Mouse (Mus musculus): ENCODE data around the gene Gm11639.
"Not testable (repeated sequence)": the region's sequence is repeated elsewhere in the genome, so short reads cannot be mapped to it uniquely, and the experiment has no call there.

Gm11639 gene

DNA sequence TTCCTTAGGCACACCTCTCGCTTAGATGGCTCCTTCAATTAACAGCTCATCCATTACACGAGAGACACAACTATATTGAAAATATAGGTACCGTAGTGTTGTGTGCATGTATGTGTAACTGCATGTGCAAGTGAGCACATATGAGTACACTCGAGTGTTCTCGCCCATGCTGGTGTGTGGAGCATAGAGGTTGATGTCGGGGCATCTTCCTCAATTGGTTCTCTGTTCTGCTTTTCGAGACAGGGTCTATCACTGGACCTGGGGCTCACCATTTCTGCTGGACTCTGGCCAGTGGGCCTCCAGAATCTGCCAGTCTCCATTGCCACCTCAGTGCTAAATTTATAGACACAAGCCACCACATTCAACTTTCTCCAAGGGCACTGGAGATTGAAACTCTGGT is 432.3 kb downstream of the Gm11639 start:
- no peak for DNase-seq (ENCODE audit: low read depth)

DNA sequence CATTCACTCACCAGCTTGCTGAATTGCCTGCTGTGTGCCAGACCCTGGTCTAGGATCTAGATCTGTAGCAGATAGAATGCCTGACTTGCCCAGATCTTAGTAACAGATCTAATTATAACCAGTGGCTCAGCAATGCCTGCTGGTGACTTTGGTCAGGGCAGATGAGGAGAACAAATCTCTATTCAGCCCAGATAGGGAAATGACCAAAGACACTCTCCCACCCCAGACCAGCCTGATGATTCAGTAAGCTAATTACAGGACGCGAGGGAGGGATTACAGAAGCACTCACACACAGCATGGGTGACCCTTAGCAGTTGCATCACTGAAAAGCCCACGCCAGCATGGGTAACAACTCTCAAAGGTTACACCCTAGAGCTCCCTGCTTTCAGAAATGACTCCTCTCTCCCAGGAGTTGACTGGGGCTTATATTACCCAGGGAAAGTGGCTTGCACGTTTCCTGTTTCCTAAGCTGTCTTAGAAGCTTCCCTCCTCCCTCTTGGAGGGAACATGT is 435.1 kb downstream of the Gm11639 start:
- no peak for DNase-seq (ENCODE audit: low read depth)

DNA sequence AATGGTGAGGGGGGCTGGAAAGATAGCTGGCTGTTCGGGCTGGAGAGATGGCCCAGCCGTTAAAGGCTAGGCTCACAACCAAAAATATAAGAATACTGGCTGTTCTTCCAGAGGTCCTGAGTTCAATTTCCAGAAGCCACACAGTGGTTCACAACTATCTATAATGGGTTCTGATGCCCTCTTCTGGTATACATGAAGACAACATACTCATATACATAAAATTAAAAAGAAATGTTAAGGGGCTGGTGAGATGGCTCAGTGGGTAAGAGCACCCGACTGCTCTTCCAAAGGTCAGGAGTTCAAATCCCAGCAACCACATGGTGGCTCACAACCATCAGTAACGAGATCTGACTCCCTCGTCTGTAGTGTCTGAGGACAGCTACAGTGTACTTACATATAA is 436.3 kb downstream of the Gm11639 start:
- not testable (repeated sequence) for DNase-seq (ENCODE audit: low read depth)

DNA sequence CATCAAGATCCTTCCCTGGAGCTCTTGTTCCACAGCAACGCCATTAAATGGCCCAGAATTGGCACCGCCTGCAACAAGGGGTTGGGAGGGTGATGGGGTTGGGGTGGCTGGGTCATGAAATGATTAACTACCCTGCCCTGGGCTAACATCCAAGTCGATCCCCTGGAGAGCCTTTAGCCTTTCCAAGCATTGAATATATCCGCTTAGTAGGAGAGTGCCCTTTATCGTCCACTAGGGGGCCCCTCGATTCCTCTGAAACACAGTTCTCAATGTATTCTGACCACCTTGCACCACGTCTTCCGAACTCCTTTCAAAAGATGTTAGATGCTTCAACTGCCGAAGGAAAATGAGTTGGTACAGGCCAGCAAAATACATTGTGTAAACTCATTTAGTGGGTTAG is 438.5 kb downstream of the Gm11639 start:
- peak; percentile 84 for DNase-seq (ENCODE audit: low read depth)

DNA sequence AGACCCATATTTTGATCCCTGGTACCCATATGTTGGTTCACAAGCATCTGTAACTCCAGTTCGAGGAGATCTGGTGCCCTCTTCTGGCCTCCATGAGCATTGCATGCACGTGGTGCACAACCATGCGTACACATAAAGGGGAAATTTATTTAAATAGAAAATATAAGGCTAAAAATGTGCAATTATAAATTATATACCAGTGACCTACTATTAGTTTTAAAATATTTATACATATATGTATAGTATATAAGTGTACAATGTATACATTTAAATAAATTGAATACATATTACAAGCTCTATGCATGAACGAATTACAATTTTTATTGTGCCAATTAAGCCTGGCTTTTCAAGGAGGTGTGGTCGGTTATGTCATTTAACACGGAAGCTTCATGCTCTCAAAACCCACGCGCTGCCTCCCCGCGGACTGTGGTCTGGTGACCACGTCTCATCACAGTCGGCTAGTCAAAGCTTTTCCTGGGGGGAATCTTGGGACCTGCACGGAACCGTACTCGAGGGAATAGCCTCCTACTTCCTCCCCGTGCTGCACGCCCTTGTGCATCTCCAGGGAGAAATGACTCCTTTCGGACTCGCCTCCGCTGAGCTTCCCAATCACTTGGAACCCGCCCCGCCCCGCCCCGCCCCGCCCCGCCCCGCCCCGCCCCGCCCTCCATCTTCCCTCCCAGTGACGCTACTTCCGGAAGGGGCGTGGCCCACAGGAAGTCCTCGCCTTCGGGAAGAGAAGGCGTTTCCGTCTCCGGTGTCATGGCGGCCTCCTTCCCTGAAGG is 440.4 kb downstream of the Gm11639 start, which contains the start of gene Mettl2:
Gene Mettl2 (plus strand): TSS at position 691 of the 785 bp plus-strand sequence.
- peak; percentile 93 for DNase-seq (ENCODE audit: low read depth)

DNA sequence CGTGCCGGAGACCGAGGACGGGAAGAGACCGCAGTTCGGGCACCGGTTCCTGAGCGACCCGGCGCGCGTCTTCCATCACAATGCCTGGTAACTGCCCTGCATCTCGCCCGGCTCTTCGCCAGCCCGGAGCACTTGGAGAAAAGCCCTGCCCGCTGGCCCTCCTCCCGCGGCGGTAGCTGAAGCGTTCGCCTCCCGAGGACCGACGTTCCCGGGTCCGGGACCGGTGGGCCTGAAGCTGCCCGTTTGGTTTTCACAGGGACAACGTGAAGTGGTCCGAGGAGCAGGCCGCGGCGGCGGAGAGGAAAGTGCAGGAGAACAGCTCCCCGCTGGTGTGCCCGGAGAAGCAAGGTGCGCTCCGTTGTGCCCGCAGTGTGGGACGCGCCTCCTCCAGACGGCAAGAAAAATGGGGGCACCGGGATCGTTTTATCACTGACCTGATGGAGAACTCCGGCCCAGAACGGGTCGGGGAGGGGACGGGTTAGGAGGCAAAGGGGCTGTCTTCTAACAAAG is 441.1 kb downstream of the Gm11639 start:
- no peak for DNase-seq (ENCODE audit: low read depth)

DNA sequence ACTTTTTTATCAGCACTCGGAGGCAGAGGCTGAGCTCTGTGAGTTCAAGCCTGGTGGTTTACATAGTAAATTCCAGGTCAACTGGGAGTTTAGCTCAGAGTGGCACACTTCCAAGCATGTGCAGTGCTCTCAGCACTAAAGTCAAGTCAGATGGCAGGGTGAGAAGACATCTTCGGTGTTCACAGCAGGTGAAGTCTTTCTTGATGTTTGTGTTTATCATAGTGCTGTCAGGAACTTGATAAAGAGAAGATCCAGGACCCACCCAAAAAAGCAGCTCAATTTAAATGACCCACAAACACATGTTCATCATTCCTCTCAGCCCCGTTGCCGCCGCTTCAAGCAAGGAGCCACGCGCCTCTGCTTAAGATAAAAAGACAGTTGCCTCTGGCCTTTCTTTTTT is 450.2 kb downstream of the Gm11639 start:
- DNase-seq (ENCODE audit: low read depth): no peak

DNA sequence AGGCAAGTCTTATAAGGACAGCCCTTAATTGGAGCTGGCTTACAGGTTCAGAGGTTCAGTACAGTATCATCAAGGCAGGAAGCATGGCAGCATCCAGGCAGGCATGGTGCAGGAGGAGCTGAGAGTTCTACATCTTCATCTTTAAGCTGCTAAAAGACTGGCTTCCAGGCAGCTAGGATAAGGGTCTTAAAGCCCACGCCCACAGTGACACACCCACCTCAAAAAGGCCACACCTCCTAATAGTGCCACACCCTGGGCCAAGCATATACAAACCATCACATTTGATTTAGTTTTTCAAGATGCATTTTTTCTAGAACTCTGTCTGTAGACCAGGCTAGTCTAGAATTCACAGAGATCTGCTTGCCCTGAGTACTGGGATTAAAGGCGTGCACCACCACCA is 451.7 kb downstream of the Gm11639 start:
- not testable (repeated sequence) for DNase-seq (ENCODE audit: low read depth)

DNA sequence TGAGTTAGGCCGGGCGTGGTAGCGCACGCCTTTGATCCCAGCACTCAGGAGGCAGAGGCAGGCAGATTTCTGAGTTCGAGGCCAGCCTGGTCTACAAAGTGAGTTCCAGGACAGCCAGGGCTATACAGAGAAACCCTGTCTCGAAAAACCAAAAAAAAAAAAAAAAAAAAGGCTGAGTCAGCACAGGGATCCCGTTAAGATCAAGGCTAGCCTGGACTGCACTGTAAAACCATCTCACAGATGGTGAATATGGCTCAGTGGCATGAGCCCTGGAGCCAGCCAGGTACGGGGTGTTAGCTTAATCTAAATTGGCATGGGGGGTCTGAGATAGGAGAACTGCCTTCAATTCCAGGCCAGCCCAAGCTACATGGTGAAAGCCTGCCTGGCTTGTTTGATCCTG is 455.0 kb downstream of the Gm11639 start:
- not testable (repeated sequence) for DNase-seq (ENCODE audit: low read depth)

DNA sequence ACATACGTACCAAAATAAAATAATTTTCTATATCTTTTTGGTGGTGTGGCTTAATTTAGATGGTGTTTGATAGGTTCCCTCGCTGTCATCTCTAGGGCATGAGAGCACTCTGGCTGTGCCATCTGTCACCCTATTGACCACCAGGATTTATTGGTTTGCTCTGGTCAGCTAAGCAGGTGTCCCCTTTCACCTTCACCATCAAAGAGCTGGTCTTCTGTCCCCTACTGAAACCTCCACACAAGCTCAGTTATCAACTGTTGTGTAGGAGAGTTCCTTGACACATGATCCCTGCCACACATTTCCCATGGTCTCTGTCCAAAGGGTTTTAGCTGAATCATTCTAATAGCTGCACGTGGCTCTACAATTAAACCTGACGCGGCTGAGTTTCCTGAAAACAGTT is 455.6 kb downstream of the Gm11639 start:
- DNase-seq (ENCODE audit: low read depth): no peak

DNA sequence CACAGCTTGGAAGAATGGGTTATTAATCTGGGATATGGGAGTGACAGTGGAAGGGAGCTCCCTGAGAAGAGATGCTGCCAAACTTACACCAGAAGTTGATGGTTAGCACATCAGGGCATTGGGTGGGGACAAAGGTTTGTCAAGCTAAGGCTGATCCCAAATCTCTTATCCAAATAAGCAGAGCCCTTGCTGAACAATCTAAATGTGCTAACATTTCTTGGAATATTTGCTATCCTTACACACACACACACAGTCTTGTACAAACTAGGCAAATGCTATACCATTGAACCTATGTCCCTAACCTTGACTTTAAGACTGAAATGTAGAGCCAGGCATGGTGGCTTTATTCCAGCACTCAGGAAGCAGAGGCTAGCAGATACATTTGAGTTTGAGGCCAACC is 458.1 kb downstream of the Gm11639 start:
- no peak for DNase-seq (ENCODE audit: low read depth)

DNA sequence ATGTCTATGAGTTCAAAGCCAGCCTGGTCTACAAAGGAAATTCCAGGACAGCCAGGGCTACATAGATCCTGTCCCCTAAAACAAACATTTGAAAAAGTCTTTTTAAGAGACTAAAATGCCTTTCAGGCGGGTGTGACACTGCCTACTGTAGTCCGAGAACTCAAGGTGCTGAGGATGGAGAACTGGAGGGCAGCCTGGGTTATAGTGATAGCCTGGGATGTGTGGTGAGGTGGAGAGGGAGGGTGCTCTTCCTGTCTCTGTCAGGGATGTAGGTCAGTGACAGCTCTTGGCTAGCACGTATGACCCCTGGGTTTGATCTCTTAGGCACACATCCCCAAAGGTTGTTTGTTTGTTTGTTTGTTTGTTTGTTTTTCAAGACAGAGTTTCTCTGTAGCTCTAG is 458.6 kb downstream of the Gm11639 start:
- no peak for DNase-seq (ENCODE audit: low read depth)

DNA sequence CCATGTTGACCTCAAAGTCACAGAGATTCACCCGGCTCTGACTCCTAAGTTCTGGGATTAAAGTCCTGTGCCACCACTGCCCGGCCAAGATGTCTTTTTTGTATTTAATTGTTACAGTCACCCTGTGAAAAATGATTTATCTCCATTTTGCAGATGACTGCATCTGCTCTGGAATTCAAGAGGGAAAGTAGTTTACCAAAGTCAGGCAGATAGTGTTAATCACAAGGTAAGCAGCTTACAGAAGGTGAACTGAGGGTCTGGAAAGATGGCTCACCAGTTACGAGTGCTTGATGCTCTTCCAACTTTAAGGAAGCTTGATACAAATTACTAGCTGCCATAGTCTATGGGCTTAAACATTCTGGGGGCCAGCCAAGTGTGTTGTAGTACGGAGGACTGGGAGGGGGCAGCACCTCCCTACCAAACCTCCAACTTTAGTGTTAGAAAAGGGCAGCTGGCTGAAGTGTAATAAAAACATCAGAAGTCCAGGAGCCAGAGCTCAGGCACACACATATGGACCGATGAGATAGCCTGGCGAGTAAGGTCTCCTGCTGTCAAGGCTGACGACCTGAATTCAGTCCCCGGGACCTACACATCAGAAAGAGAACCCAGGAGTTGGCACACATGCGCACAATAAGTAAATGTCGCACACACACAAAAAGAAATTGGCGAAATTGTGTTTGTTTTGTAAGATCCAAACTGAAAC is 459.2 kb downstream of the Gm11639 start:
- DNase-seq (ENCODE audit: low read depth): no peak

DNA sequence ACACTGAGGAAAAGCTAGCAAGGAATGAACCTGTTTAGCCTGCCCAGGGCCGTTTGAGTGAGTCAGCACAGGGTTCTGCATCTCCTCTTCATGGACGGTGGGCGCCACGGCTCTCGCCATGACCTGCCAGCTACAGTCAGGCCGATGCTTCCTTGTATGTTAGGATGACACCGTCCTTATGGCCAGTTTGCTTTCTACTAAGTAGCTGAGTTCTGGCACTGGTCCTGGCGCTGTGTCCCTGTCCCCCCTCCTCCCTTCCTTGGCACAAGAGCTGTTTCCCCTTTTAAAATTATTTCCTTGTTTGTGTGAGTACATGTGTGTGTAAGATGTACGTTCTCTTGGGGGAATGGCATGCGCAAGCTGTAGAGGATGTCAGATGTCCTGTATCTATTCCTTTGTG is 459.7 kb downstream of the Gm11639 start:
- DNase-seq (ENCODE audit: low read depth): no peak

DNA sequence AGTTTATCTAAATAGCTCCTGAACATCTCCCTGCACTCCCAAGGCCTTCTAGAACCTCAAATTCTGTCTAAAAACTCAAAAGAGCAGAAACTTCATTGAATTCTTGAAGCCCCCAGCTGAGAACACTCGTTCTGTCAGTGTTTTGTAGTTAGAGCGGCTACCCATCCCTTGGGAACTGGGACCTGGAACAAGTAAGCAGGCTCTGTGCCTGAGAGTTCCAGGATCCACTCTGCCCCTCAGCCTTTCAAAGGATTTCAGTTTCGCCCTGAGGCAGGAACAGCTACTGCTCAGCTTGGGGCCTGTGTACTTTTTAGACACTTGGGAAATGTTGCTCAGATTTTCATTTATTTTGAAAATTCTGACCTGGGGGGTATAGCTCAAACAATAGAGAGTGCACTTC is 461.1 kb downstream of the Gm11639 start, which contains the start of gene Gm10842:
Gene Gm10842 (plus strand): TSS at position 301 of the 400 bp plus-strand sequence.
- no peak for DNase-seq (ENCODE audit: low read depth)

DNA sequence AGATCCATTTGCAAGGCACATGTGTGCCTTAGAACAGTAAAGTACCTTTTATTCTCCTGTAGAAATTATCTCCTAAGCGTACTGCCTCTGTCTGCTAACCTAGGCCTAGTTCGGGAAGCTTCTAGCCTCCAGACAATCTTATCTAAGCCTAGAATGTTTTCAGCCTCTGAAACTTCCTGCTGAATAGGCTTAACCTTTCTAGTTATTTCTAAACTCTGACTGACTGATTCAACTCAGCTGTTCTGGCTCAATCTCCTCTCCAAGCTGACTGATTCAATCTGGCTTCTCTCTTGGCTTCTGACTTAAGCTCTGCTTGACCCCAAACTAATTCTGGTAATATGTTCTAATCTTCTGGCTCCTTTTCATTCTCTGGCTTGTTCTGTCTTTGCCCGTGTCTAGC is 463.8 kb downstream of the Gm11639 start:
- DNase-seq (ENCODE audit: low read depth): no peak

DNA sequence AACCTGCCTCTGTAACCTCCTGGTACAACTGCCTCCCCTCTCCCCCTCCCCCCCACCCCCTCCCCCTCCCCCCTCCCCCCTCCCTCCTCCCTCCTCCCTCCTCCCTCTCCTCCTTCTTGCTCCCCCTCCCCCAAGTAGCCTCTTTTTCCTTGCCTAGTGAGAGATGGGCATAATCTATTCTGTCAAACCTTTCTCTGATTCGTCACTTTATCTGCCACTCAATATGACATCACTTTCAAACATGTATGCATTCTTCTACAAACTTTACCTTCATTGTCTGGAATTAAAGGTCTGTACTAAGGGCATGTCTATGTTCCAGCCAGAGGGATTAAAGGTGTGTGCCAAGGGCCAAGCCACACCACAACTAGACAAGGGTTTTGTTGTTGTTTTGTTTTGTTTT is 464.3 kb downstream of the Gm11639 start:
- peak; percentile 52 for DNase-seq (ENCODE audit: low read depth)

DNA sequence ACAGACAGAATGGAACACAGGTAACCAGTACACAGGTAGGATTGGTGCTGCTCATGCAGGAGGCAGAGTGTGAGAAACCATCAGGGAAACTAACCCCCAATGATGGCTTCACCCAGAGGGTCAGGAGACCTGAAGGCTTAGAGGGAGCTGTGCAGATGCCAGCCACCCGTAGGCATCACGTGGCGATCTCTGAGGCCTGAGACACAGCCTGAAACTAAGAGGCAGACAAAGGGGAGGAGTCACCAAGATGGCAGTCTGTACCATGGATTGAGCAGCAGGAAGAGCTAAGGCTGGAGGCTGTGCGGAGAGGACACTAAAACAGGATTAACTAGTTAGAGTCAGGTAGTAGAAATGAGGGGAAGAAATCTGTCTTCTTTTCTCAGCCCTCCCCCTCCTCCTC is 465.2 kb downstream of the Gm11639 start:
- peak; percentile 21 for DNase-seq (ENCODE audit: low read depth)

DNA sequence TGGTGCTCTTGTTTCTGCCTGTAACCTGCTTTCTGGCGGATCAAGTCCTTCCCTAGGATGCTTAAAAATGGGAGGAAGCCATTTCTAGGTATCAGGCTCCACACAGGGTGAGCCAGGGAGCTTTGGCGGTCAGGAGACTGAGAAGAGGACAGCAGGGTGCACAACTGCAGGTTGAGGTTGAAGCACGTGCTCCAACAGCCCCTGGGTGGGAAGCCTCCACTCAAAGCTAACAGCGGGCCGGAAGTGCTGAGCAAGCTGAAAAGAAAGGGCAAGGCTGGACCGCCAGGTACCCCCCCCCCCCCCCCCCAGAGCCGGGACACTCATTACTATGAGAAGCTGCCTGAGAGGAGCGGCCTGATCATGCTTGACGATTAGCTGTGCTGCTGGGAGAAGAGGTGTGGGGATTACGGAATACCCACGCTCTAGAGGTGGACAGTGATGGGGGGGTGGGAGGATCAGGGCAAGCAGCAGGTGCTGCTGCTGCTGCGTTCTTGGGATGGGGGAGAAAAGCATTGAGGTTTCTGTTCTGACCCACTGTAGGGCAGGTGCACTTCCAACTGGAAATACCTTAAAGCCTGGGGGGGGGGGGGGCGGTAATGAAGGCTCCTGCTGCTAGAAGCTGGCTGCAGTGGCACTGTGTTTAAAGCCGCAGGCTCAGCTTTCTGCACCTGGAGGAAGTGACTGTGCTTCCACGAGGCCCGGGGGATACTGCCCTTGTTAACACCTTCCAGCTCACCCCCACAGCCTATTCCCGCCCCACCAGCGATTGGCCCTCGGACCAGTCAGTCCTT is 465.9 kb downstream of the Gm11639 start:
- peak; percentile 47 for DNase-seq (ENCODE audit: low read depth)

DNA sequence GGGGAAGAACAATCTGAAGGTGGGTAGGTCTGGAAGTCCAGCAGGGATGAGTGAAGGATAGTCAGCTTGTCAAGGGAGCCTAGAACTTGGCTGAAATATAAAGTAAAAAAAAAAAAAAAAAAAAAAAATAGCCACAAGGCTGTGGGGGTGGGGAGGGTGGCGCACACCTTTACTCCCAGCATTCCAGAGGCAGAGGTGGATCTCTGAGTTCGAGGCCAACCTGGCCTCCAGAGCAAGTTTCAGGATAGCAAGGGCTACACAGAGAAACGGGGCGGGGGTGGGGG is 466.5 kb downstream of the Gm11639 start:
- no peak for DNase-seq (ENCODE audit: low read depth)

DNA sequence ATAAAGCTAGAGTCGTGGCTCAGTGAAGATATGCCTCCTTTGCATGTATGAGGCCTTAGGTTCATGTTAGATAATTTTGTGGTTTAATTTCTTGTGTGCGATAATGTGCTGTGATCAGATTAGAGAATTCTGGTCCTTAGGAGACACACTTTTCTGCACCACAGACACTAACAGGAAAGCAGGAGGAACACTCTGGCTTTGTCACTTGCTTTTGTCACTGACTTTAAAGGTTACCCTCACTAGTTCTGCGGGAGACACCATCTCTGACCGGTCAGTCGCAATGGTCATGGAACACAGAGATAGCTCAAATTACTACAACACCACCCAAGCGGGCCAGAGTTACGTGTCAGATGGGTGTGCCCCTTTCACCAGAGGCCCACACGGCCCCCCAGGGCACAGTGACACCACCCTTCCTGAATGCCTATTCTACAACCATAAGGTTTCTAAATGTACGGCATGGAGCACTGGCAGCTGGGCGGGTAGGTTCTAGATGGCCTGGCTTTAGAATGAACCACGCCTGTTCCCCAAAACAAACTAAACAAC is 466.9 kb downstream of the Gm11639 start:
- no peak for DNase-seq (ENCODE audit: low read depth)

Measured in induced T-regulatory cell, adult 2 months (primary cell).